Mouse (Mus musculus) thymus, postnatal 0 days (tissue): ENCODE measurements around the gene Slc31a1. TPM values are rescaled to one million over a fixed set of nuclear protein-coding genes. Genes with fewer than 3 reads are reported as not detected.

Experiments used
- DNase-seq: peaks from one replicate; pipeline ENCODE4 v3.0.0-alpha.2; 2015; ENCODE audit warnings: low spot score
- polyA plus RNA-seq: library from polyadenylated mRNA; unstranded; fragments of >200 nt; fragmentation: Nextera tagmentation; extraction: Ambion mirVana; gene quantifications from 2 replicates; pipeline ENCODE4 v1.2.1, GENCODE M21; 2015

Slc31a1 gene
- polyA plus RNA-seq, 1 experiment from 2014 or later, result 20.2 TPM

DNA sequence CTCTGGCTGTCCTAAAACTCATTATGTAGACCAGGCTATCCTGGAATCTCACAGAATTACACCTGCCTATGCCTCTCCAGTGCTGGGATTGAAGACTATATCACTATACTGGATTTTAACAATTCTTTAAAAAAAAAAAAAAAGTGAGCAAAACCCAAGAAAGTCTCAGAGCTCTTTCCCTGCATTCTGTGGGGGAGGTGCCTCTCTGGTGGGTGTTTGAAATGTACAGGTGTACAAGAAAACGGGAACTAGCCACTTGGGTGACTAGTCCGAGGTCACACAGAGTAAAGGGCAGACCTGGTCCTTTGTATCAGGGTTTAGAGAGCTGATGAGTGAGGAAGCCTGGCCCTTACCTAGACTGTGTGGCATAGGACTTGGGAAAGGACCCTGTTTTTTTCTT is 1.9 kb downstream of the Slc31a1 start:
- DNase-seq, result no peak

DNA sequence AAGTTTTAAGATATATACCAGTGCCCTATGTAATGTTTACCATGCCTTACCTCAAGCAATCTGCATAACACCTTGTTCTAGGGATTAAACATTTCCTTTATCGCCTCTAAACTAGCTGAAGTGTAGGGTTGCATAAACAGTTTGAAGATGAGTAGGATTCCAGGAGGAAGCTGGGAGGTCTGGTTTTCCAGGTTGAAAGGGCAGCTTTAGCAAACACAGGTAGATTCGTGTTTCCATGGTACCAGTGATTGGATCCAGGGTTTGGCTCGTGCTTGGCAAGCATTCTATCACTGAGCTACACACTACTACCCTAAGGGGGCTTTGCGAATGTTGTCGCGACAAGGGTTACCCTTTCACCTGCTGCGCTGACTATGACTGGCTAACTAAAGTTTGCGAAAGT is 3.8 kb downstream of the Slc31a1 start:
- no peak for DNase-seq

DNA sequence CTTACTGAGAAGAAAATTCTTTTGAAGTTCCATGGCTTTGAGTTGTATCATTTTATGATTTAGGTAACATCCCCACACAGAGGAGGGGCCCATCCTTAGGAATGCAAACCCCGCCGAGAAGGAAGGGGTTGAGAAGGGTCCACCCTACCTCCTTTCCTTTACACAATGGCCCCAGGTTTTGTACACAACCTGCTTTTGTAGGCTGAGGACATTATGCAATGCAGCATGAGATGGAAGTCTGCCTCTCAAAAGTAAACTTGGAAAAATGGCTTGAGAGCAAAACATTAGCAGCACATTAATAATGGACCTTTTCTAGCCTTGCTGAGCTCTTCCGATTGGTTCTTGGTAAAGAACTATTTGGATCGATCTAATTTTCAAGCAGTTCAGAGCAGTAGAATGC is 5.8 kb downstream of the Slc31a1 start:
- DNase-seq, result no peak

DNA sequence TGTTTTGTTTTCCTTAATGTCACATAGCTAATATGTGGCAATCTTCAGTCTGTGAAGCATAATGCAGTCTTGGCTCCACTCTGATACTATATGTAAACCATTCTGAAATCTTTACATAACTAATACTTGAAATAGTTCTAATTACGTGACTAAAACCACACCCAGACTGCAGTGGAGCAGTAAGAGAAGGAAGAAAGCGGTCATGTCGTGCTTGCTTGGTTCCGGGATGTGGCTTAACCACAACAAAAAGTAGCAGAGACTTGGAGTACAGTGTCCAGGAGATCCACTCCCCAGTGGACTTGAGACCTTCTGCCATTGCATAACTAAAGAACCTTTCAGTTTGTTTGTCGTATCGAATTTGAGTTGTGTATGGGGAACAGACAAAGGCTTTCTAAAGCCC is 7.1 kb downstream of the Slc31a1 start:
- DNase-seq, result no peak

DNA sequence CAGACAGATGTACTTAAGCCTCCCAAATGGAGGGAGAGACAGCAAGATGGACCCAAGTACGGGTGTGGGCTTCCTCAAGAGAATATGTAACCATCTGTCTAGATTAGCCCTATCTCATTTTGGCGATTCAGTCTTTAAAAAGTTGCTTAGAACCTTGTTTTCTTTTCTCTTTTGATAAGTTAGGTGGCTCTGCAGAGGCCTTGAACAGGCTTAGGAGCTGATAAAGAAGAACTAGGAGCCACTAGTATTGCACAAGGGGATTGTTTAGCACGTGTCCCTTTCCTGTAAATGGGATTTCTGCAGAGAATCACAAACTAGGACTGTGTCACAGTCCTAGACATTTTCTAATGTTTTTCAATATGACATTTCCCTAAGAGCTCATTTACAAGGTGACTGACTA is 8.6 kb downstream of the Slc31a1 start:
- no peak for DNase-seq

DNA sequence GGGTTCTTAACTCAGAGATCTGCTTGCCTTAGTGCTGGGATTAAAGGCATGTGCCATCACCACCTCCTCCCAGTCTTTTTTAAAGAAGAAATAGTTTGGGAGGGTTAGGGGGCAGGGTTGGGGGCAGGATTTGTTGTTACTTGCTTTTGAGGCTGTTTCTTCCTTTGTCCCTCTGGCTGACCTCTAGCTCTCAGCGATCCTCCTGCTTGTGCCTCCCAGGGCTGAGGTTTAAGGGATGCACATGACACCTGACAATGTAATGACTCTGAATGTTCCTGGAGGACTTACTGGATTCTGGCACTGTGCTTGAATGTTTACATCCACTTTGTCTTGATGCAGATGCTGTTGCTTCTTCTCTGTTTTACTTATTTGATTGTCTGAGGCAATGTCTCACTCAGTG is 11.9 kb downstream of the Slc31a1 start:
- DNase-seq, result no peak

DNA sequence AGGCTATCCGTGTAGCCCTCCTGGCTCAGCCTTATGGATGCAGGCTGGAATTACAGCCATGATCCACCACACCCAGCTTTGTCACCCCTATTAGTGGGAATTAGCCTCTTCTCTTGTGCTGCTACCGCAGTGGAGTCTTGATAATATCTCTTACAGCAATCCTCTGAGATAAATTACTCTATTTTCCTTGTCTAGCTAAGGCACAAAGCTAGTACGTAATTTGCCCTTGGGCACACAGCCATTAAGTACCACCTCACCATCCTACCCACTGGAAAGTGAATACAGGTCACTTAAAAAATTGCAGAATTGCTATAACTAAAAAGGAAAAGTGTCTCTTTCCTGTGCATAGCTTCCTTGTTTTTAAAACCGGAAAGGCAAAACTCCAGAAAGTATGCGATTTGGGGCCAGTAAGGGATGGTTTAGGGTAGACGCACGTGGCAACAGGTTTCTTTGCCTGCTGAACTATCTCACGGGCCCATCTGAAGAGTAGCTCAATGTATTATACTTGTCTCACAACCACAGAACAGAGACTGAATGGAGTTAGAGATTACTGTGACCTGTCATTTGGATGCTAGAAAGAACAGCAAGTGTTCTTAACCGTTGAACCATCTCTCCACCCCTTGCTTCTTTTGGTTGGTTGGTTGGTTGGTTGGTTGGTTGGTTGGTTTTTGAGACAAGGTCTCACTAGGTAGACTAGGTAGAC is 12.4 kb downstream of the Slc31a1 start:
- no peak for DNase-seq

DNA sequence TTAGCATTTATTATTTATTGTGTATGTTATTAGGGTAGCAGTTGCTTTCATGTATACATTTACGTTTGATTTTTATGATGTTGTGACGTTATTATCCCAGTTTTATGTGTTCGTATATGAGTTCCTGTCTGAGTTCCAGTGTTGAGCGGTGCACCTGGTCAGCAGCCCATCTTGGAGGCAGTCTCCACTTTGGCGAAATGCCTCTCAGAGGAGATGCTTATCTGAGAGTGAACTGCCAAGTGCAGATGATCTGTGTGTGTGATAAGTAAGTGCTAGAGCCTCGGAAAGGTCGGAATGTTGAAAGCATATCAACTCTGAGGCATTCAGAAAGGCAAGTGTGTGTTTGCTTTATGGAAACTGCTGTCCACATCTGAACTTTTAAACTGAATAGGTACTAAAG is 13.1 kb downstream of the Slc31a1 start:
- no peak for DNase-seq

DNA sequence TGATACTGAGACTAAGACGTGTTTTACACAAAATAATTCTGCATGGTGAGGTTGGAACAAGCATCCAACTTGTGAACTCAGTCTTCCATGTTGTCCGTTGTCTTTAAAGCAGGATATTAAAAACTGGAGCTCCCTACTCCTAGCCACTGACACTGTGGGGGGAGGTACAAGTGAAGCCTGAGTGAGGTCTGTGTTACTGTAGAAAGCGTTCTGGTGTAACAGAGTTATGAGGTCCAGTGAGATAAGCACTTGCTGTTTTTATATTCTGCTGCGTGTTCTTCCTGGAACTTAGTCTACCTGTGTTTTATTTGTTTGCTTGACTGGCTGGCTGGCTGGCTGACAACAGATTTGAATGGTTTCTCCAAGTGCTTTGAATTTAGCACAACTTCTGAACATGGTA is 13.8 kb downstream of the Slc31a1 start:
- no peak for DNase-seq

DNA sequence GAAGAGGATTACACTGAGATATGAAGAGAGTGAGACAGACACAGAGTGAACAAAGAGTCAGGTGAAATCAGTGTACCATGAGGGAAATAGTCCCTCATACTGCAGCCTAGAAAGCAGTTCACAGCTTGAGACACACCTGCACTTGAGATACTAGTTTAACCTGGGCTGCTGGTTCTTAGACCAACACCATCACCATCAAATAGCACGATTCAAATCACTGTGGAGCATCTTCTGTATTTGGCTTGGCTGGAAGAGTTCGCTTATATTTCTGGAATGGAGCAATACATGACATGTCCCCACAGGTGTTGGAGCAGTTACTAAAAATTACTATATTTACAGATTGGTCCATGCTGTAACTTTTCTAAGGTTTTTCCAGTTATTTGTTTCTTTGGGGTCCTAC is 15.6 kb downstream of the Slc31a1 start:
- DNase-seq, result no peak

DNA sequence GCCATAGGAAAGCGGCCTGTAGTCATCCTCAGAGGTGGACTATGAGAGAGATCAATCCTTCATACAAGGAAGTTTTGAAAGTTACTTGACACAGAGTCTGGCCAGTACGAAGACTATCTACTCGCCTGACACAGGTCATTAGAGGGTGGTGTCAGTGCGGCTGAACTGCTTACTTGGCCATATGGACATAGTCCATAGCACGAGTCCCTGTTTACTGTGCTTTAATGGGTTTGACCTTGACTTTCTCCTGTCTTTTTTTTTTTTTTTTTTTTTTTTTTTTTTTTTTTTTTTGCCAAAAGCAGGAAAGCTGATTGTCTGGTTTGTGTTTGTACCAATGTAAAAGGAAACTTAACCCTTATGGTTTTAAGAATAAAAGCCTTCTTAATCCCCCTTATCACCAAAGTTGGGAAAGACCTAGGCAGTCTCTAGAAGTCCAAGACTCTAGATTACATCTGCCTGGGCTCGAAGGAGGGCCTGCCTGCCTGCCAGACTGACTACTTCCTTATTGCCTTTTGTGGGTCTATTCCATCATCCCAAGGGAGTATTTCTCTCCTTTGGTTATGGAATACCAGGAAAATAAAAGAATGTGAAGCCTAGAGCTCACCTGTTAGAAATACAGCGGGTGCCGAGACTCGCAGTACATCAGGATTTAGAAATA is 19.3 kb downstream of the Slc31a1 start:
- no peak for DNase-seq

DNA sequence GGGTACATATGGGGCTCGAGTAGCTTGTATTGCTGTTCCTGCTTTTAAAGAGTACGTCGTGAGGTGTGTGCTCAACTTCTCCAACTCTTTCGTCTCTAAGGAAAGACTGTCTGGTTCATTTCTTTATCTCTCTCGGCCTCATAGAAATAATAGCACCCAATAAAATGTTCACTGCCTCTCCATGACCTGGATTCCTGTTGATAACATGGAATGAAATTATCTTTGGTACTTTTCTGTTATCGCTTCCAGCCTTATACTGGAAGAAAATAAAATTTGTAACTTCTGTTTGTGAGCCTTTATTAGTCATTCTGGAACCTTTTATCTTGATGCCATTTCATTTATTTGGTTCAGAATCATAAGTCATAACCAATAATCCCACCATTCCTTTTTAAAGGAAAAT is 22.7 kb downstream of the Slc31a1 start:
- no peak for DNase-seq

DNA sequence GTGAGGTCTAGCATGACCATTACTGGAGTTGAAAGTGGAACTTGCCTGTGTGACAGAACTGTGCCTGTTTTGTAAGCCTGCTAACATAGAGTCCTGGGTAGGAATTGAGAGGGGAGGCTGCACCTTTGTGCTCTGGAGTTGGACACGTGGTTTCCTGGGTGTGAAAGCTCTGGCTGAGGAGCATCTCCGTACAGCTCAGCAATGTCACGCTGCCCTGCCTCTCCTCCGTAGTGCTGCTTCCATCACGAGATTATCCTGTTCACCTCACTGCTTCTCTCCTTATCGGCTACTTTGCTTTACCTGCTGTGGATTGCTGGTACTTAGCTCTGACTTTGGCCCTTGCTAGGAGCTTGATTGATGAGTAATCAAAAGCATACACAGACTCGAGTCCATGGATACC is 23.2 kb downstream of the Slc31a1 start:
- DNase-seq, result no peak

DNA sequence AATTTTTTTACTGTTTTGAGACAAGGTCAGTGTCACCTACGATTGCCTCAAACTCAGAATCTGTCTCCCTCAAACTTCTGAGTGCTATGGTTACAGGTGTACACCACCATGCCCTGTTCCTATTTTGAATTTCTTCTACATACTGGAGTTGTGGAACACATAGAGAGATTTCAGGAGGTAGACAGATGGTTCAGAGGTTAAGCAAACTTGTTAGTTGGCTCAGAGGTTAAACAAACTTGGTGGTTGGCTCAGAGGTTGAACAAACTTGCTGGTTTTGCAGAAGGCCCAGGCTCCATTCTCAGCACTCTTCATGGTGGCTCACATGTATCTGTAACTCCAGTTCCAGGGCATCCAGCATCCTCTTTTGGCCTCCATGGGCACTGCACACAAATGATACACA is 23.6 kb downstream of the Slc31a1 start:
- DNase-seq, result no peak

DNA sequence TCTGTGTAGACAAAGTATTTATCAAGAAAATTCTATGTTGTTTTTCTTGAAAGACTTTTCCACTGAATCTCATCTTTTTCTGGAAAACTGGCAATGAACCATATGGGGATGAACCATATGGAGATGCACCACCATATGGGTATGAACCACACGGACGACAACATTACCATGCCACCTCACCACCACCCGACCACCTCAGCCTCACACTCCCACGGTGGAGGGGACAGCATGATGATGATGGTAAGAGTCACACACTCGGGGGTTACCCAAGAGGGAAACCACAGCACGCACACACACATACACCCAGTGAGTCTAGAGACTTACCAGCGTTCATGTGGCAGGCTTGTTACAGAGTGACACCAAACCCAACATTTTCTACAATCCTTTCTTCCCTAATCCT is 24.9 kb downstream of the Slc31a1 start:
- no peak for DNase-seq

DNA sequence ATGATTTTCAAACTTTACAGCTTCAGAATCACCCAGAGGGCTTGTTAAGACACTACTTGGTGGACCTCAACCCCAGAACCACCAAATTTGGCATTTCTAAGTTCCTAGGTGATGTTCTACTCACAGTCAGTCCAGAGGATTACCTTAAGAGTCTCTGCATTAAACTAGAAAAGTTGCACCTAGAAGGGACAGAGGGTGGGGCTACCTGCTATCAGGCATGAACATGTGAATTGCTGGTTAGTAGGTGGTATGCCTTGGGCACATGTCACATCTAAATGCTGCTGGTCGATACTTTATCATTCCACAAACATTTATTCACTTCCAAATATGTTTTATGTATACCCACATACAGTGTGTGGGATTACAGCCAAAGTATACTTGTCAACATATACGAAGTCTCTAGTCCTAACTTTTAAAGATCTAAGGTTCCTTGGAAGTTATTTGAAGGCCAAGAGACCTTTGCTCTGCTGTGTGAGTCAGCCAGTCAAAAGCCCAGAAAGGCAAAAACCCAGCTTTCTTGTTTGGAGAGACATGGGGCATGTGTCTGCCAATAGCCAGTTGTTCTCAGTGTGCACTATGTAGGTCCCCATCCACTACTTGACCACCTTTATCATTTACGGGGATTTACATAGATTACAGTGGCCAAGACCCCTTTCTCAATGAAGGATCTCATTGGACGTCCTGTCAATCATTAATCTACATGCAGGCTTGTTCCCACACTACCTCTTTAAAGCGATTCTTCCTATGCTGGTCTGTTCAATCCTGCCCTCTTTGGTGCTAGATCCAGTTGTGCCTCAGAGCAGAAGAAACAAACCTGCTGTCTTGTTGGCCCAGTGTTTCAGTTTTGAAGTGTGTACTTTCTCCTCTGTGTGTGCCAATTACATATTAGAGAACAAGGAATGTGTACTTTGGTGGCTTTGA is 29.3 kb downstream of the Slc31a1 start:
- no peak for DNase-seq

DNA sequence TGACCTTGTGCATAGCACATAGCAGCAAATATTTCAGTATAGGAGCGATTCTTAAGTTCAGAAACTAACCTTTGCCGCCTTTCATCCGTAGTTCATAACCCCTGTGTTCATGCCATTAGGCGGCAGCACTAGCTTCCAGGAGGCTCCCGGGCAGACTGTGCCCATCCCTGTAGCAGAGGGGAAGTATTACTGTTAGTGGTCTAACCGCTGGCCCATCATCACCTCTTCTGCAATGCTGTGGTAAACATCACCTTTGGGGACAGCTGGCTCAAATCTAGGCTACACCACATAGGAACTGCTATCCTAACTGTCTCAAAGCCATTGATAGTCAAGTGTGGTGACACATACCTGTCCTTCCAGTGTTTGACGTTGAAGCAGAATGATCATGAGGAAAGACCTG is 31.4 kb downstream of the Slc31a1 start:
- DNase-seq, result no peak

DNA sequence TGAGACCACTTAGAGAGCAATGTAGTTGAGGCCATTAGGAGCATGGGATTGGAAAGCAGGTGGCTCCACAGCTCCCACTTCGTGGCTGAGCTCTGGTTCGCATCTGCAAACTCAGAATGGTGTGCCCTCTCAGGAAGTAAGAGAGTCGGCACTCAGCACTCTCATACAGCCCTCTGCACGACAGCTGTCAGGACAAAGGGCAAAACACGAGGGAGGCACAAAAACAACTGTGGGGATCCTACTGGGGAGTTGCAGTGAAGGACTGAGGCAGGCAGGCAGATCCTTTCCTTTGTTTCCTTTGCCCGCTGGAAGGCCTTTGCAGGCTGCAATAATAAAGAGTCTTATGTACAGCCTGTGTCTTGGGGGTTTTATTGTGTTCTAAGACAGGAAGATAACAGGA is 32.9 kb downstream of the Slc31a1 start:
- DNase-seq, result no peak

DNA sequence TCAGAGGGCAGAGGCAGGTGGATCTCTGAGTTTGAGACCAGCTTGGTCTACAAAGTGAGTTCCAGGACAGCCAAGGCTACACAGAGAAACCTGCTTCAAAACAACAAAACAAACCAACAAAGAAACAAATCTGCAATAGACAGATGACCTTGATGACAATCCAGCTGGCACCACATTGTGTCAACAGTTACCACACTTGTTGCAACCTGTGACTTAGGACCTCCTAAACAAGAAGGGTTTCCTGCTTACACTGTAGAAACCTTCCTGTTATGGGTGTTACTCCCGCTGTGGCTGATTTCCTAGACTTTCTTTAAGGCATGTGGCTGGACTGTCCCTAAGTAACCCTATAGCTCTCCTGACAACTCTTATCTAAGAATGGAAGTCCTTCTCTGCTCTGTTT is 35.3 kb downstream of the Slc31a1 start:
- no peak for DNase-seq

DNA sequence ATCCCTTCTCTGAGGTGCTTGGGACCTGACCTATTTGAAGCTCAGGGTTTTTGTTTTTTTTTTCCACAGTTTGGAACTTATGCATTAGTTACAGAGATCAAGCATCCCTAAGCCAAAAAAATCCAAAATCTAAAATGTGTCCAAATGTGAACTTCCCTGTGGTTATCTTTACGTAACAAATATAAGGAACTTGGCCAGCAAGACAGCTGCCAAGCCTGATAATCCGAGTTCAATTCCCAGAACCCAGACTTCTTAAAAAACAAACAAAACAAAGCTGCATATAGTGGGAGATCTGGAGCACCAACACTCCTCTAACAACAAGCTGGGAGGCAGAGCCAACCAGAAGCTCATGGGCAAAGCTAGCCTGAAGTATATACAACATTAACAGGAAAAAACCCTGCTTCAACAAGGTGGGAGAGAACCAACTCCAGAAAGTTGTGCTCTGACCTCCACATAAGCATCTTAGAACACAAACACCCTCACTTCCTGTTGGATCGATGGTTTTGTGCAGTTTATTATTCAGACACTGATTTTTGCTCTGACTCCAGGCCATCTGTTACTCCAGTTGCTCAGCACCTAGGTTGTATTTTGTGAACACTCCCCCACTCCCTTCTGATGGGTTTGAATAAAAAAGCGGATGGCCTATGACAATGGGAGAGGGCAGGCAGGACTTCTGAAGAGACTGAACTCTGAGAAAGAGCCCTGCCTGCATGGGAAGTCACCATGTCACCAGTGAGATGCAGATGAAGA is 37.3 kb downstream of the Slc31a1 start:
- DNase-seq, result no peak

DNA sequence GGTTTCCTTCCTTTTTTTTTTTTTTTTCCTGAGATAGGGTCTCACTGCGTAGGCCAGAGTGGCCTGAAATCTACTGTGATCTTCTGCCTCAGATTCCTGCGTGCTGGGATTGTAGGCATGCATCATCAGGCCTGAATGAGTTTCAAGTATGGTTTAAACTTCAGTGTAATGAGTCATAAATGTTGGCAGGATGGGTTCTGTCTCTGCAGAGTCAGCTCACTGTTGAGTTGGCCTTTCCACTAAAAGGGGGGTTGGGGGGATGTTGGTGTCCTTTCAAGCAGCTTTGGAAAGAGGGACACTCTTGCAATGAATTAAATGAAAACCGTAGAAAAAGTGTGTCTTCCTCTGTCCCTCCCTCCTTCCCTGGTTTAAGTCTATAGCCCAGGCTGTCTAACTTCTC is 38.4 kb downstream of the Slc31a1 start:
- no peak for DNase-seq

DNA sequence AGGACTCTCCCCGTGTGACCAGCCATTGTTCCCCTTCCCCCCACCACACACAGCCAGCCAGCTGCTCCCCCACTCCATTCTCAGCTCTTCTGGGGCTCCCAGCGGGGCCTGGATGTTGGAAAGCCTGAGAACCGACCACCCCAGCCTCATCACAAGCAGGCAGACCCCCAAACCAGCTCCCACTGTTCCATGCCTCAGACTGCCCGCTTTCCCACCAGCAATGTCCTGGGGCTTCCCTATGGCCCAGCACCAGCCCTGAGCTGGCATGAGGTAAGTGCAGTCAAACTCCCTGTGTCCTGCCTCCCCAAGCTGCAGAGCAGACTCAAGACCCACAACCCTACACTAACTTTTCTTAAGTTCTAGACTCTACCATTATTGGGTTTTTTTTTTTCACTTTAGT is 45.6 kb downstream of the Slc31a1 start:
- no peak for DNase-seq
